Mouse (Mus musculus): ENCODE data around the gene Cst3. TPM values are rescaled to one million over a fixed set of nuclear protein-coding genes. Genes with fewer than 3 reads are reported as not detected.

Gene Cst3
- polyA plus RNA-seq, 1 experiment, result 201 TPM

DNA sequence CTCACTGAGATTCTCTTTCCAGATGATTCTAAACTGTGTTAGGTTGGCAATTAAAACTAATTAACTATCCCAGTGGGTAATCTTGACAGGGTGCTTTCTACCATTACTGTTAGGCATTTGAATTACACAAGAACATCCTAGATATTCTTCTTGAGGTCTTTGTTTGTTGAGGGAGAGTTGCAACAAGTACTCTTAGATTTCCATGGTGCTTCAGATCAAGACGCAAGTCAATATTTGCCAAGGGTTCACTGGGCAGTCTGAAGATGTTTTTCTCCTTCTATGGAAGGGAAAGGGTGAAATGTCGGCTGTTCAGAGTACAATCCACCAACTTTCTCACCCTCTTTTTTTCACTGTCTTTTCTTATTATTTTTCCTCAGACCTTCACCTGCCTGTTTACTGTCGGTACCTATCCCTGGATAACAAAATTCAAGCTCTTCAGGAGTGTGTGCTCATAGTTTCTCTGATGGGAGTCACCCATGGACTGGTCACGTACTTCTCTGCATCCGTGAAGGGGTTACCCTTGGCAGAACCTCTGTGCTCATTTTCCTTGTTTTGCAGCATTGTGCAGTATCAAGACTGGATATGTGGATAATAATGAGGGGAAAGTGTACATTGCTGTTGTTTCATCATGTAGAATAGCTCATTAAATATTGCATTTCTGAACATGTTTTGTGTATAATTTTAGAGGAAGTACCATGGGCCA, 37.3 kb downstream of the Cst3 start:
- no peaks in the 10 kb centered on the region for H3K4me1 ChIP-seq (ENCODE audit: control insufficient read depth, insufficient read depth, low read length)
- no peak overlapping the region for H3K27ac ChIP-seq (ENCODE audit: control insufficient read depth, insufficient read depth, low read depth, low read length, poor library complexity)
- no peak overlapping the region for H3K4me3 ChIP-seq (replicated peaks; ENCODE audit: control insufficient read depth, low read depth, low read length)
- TF ChIP-seq POLR2A (IDR thresholded peaks at IDR 0.05; ENCODE audit: borderline replicate concordance, control insufficient read depth, low read depth, low read length), result no peak
- no peak for TF ChIP-seq CTCF (IDR thresholded peaks at IDR 0.05; ENCODE audit: control insufficient read depth, insufficient read depth, low read length)
- WGBS, result 77% methylated on average over 5 of the region's 5 CpGs

DNA sequence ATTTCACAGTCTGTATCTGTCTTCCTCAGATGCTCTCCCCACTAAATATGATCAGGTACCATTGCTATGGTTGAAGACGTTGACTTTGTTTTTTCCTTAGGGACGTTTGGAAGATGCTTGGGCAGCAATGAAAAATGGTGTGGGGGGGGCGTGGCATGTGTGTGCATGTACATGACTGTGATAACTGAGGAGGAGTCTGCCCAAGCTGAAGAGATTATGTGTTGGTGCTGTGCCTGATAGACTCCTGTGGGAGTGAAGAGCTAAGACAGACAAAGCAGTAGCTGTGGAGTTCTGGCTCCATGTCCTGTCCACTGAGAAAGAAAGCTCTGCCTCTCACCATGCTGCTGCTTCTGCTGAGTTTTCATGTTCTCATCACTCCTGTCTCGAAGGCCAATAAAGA, 40.6 kb downstream of the Cst3 start, which contains the start of gene Cst9:
Cst9 (plus strand) TSS at position 236 of the 400 bp plus-strand sequence.
- no peak within 1 kb of the TSS for H3K4me3 ChIP-seq (replicated peaks; ENCODE audit: control insufficient read depth, low read depth, low read length)
- H3K27ac ChIP-seq (ENCODE audit: control insufficient read depth, insufficient read depth, low read depth, low read length, poor library complexity), result no peak within 1 kb of the TSS
- WGBS, result 73% methylated on average over 4 of the region's 4 CpGs
- H3K4me1 ChIP-seq (ENCODE audit: control insufficient read depth, insufficient read depth, low read length), result no peaks in the 10 kb centered on the region
- TF ChIP-seq CTCF (IDR thresholded peaks at IDR 0.05; ENCODE audit: control insufficient read depth, insufficient read depth, low read length) (no peak), POLR2A (IDR thresholded peaks at IDR 0.05; ENCODE audit: borderline replicate concordance, control insufficient read depth, low read depth, low read length) (no peak)

DNA sequence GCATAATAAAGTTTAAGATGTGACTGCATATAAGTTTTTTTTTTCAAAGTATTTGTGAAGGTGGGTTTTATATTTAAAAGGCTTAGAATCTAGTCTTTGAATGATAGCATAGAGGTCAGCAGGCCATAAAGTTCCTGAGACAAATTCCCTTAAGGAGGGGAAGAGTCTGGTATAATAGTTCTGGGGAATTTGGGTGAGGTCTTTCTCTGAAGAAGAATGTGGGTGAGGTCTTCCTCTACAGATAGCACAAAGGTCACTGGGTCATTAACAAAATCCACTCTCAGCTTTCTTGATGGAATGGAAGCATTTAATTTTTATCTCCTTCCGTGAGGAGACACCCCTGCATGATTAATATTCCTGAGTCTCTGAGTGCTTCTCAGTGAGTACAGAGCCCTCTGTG, 49.5 kb downstream of the Cst3 start:
- no peaks in the 10 kb centered on the region for H3K4me1 ChIP-seq (ENCODE audit: control insufficient read depth, insufficient read depth, low read length)
- H3K27ac ChIP-seq (ENCODE audit: control insufficient read depth, insufficient read depth, low read depth, low read length, poor library complexity), result no peak overlapping the region
- WGBS, result 87% methylated on average over 1 of the region's 1 CpGs
- TF ChIP-seq POLR2A (IDR thresholded peaks at IDR 0.05; ENCODE audit: borderline replicate concordance, control insufficient read depth, low read depth, low read length) (no peak), CTCF (IDR thresholded peaks at IDR 0.05; ENCODE audit: control insufficient read depth, insufficient read depth, low read length) (no peak)
- no peak overlapping the region for H3K4me3 ChIP-seq (replicated peaks; ENCODE audit: control insufficient read depth, low read depth, low read length)

Other genes starting within 250 kb of the Cst3 start
- gene Nxt1, start 203.1 kb downstream of the Cst3 start, polyA plus RNA-seq (2011; ENCODE audit: insufficient read depth, insufficient read length, low replicate concordance, missing spikeins), result 28.2 and 36.9 TPM in 2 replicates
- gene Gzf1, start 194.7 kb downstream of the Cst3 start, polyA plus RNA-seq (2011; ENCODE audit: insufficient read depth, insufficient read length, low replicate concordance, missing spikeins), result 5.1 and 8.5 TPM in 2 replicates
- gene Napb, start 143.2 kb downstream of the Cst3 start, polyA plus RNA-seq (2011; ENCODE audit: insufficient read depth, insufficient read length, low replicate concordance, missing spikeins), result 0.61 and 0.70 TPM in 2 replicates
- gene Cstl1, start 125.3 kb downstream of the Cst3 start, polyA plus RNA-seq (2011; ENCODE audit: insufficient read depth, insufficient read length, low replicate concordance, missing spikeins), result not detected in 2 replicates
- not detected in 2 replicates for gene Cst11, start 104.2 kb downstream of the Cst3 start, polyA plus RNA-seq (2011; ENCODE audit: insufficient read depth, insufficient read length, low replicate concordance, missing spikeins)
- gene 8030411F24Rik, start 93.7 kb downstream of the Cst3 start, polyA plus RNA-seq (2011; ENCODE audit: insufficient read depth, insufficient read length, low replicate concordance, missing spikeins), result not detected in 2 replicates
- gene Cst12, start 86.3 kb downstream of the Cst3 start, polyA plus RNA-seq (2011; ENCODE audit: insufficient read depth, insufficient read length, low replicate concordance, missing spikeins), result not detected in 2 replicates
- gene Cst8, start 76.9 kb downstream of the Cst3 start, polyA plus RNA-seq (2011; ENCODE audit: insufficient read depth, insufficient read length, low replicate concordance, missing spikeins), result not detected in 2 replicates
- gene Cst13, start 55.6 kb downstream of the Cst3 start, polyA plus RNA-seq (2011; ENCODE audit: insufficient read depth, insufficient read length, low replicate concordance, missing spikeins), result not detected in 2 replicates
- not detected in 2 replicates for gene Cst9, start 40.5 kb downstream of the Cst3 start, polyA plus RNA-seq (2011; ENCODE audit: insufficient read depth, insufficient read length, low replicate concordance, missing spikeins)
- not detected in 2 replicates for gene 9230104L09Rik, start 10.7 kb downstream of the Cst3 start, polyA plus RNA-seq (2011; ENCODE audit: insufficient read depth, insufficient read length, low replicate concordance, missing spikeins)
- not detected in 2 replicates for gene Gm1330, start 127.6 kb upstream of the Cst3 start, polyA plus RNA-seq (2011; ENCODE audit: insufficient read depth, insufficient read length, low replicate concordance, missing spikeins)
- gene Gm10750, start 141.5 kb upstream of the Cst3 start, polyA plus RNA-seq (2011; ENCODE audit: insufficient read depth, insufficient read length, low replicate concordance, missing spikeins), result not detected in 2 replicates

All from bone marrow, adult 2 months (tissue).